Mouse (Mus musculus): ENCODE results near the gene Tcf7. TPM values are rescaled to one million over a fixed set of nuclear protein-coding genes. Genes with fewer than 3 reads are reported as not detected.

Gene Tcf7
- total and polyA plus RNA-seq, 3 experiments, result 0.73 to 3.1 (median 0.96) TPM

GRCm38 (mm10) chr11:52305266-52305665, 22.5 kb upstream of the Tcf7 start:
- Histone ChIP-seq H3K4me3 (no peak overlapping the region), H3K36me3 (ENCODE audit: control insufficient read depth, insufficient read depth, low read length) (no peaks in the 10 kb centered on the region), H3K27me3 (ENCODE audit: control insufficient read depth, insufficient read depth, low read length) (no peaks in the 10 kb centered on the region), H3K9ac (ENCODE audit: low read depth, low read length) (no peak overlapping the region), H3K27ac (no peak overlapping the region), H3K4me1 (ENCODE audit: control insufficient read depth, insufficient read depth, low read length) (no peaks in the 10 kb centered on the region), H3K79me2 (replicated peaks; ENCODE audit: control insufficient read depth, insufficient read depth, low read length) (no peaks in the 10 kb centered on the region)
- DNase-seq, result no peak
- intact Hi-C loops (cut with DNase I), result no loop called here
- WGBS, result 37% methylated on average over 4 of the region's 4 CpGs
- TF ChIP-seq EP300 (IDR thresholded peaks at IDR 0.05; ENCODE audit: insufficient read depth, low read depth, low read length) (no peak), CTCF (IDR thresholded peaks at IDR 0.05) (no peak), POLR2A (IDR thresholded peaks at IDR 0.05; ENCODE audit: insufficient read depth, low read depth, low read length) (no peak)

DNA sequence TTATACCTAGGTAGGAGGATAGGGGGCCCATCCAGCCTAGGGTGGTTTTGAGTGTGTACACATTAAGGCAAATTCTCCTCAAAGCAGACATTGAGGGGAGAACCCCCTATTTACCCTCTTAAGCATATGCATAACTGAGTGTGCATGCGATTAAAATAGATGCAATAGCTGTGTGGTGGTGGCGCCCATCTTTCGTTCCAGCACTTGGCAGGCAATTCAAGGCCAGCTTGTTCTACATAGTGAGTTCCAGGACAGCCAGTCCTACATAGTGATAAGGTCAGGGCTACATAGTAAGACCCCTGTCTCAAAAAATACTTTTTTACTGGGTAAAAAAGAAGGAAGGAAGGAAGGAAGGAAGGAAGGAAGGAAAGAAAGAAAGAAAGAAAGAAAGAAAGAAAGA, 19.9 kb upstream of the Tcf7 start:
- Histone ChIP-seq H3K9ac (ENCODE audit: low read depth, low read length) (no peak overlapping the region), H3K79me2 (replicated peaks; ENCODE audit: control insufficient read depth, insufficient read depth, low read length) (no peaks in the 10 kb centered on the region), H3K36me3 (ENCODE audit: control insufficient read depth, insufficient read depth, low read length) (no peaks in the 10 kb centered on the region), H3K4me1 (ENCODE audit: control insufficient read depth, insufficient read depth, low read length) (no peaks in the 10 kb centered on the region), H3K27me3 (ENCODE audit: control insufficient read depth, insufficient read depth, low read length) (no peaks in the 10 kb centered on the region), H3K27ac (no peak overlapping the region), H3K4me3 (no peak overlapping the region)
- no peak for DNase-seq
- intact Hi-C loops (cut with DNase I), result no loop called here
- WGBS, result 64% methylated on average over 3 of the region's 3 CpGs
- no peak for TF ChIP-seq POLR2A (IDR thresholded peaks at IDR 0.05; ENCODE audit: insufficient read depth, low read depth, low read length)
- TF ChIP-seq EP300 (IDR thresholded peaks at IDR 0.05; ENCODE audit: insufficient read depth, low read depth, low read length), result no peak
- TF ChIP-seq CTCF (IDR thresholded peaks at IDR 0.05), result no peak

- H3K27ac ChIP-seq, result no peak overlapping the region
- no peak for TF ChIP-seq EP300 (IDR thresholded peaks at IDR 0.05; ENCODE audit: insufficient read depth, low read depth, low read length)
- TF ChIP-seq POLR2A (IDR thresholded peaks at IDR 0.05; ENCODE audit: insufficient read depth, low read depth, low read length), result no peak
- TF ChIP-seq CTCF (IDR thresholded peaks at IDR 0.05), result no peak
- H3K4me3 ChIP-seq, result no peak overlapping the region
- H3K36me3 ChIP-seq (ENCODE audit: control insufficient read depth, insufficient read depth, low read length), result no peaks in the 10 kb centered on the region
- 60% methylated on average over 7 of the region's 7 CpGs for WGBS
- H3K27me3 ChIP-seq (ENCODE audit: control insufficient read depth, insufficient read depth, low read length), result no peaks in the 10 kb centered on the region
- intact Hi-C loops (cut with DNase I), result loop anchor here (5.0 kb wide), 1 partner anchor 43 kb away; no protein-coding TSS in a partner anchor
- DNase-seq, result no peak
- no peaks in the 10 kb centered on the region for H3K4me1 ChIP-seq (ENCODE audit: control insufficient read depth, insufficient read depth, low read length)
- H3K79me2 ChIP-seq (replicated peaks; ENCODE audit: control insufficient read depth, insufficient read depth, low read length), result no peaks in the 10 kb centered on the region
- no peak overlapping the region for H3K9ac ChIP-seq (ENCODE audit: low read depth, low read length)
Measured at GRCm38 (mm10) chr11:52299687-52300086, 16.9 kb upstream of the Tcf7 start.

DNA sequence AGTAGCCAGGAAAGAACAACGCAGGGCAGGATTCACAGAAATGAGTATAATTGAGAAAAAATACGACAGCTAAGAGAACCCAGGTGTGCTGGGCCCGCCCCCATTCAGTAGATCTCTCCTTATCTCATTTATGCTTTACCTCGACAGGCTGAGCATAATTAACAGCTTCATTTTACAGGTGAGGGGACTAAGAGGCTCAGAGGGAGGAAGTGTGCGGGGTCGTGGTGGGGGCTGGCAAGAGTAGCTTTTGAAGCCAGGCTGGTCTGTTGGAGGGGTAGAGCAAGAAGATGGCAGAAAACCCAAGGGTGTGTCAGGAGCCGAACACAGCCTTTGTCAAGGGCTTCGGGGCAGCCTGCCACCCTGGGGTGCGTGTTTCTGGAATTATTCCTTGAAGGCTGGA, 16.1 kb upstream of the Tcf7 start:
- H3K9ac ChIP-seq (ENCODE audit: low read depth, low read length), result no peak overlapping the region
- intact Hi-C loops (cut with DNase I), result loop anchor here (5.0 kb wide), 1 partner anchor 43 kb away; no protein-coding TSS in a partner anchor
- H3K4me3 ChIP-seq, result no peak overlapping the region
- no peak for DNase-seq
- H3K36me3 ChIP-seq (ENCODE audit: control insufficient read depth, insufficient read depth, low read length), result no peaks in the 10 kb centered on the region
- 79% methylated on average over 9 of the region's 9 CpGs for WGBS
- H3K27me3 ChIP-seq (ENCODE audit: control insufficient read depth, insufficient read depth, low read length), result no peaks in the 10 kb centered on the region
- H3K4me1 ChIP-seq (ENCODE audit: control insufficient read depth, insufficient read depth, low read length), result no peaks in the 10 kb centered on the region
- no peak overlapping the region for H3K27ac ChIP-seq
- no peaks in the 10 kb centered on the region for H3K79me2 ChIP-seq (replicated peaks; ENCODE audit: control insufficient read depth, insufficient read depth, low read length)
- TF ChIP-seq EP300 (IDR thresholded peaks at IDR 0.05; ENCODE audit: insufficient read depth, low read depth, low read length), result no peak
- no peak for TF ChIP-seq CTCF (IDR thresholded peaks at IDR 0.05)
- no peak for TF ChIP-seq POLR2A (IDR thresholded peaks at IDR 0.05; ENCODE audit: insufficient read depth, low read depth, low read length)

DNA sequence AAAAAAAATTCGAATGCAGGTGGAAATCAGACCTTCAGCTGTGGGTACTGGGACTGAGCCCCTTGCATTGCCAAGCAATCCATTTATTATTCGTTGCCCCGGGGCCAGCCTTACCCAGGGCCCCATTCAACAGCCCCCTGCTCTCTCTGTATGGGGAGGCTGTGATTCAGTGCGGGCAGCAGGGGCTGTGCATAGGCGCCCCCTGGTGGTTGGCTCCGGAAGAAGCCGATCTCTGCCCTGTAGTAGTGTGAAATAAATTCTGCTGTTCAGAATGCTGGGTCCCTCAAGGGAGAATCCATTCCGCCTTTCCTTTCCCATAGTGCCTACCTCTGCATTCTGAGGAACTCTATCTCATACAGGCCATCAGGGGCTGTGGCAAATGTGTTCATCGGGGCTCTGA, 14.5 kb upstream of the Tcf7 start:
- TF ChIP-seq CTCF (IDR thresholded peaks at IDR 0.05), result peak; percentile 99; the same call in 1 of the 2 replicates
- no peak for TF ChIP-seq POLR2A (IDR thresholded peaks at IDR 0.05; ENCODE audit: insufficient read depth, low read depth, low read length)
- intact Hi-C loops (cut with DNase I), result loop anchor here (1.0 to 5.0 kb wide), 3 partner anchors 35 to 45 kb away; no protein-coding TSS in a partner anchor
- Histone ChIP-seq H3K79me2 (replicated peaks; ENCODE audit: control insufficient read depth, insufficient read depth, low read length) (no peaks in the 10 kb centered on the region), H3K4me3 (no peak overlapping the region), H3K27me3 (ENCODE audit: control insufficient read depth, insufficient read depth, low read length) (no peaks in the 10 kb centered on the region), H3K4me1 (ENCODE audit: control insufficient read depth, insufficient read depth, low read length) (no peaks in the 10 kb centered on the region), H3K36me3 (ENCODE audit: control insufficient read depth, insufficient read depth, low read length) (no peaks in the 10 kb centered on the region), H3K27ac (no peak overlapping the region), H3K9ac (ENCODE audit: low read depth, low read length) (no peak overlapping the region)
- peak; percentile 73 to 85 for DNase-seq
- WGBS, result 13% methylated on average over 9 of the region's 9 CpGs

- H3K27me3 ChIP-seq (ENCODE audit: control insufficient read depth, insufficient read depth, low read length), result no peaks in the 10 kb centered on the region
- H3K4me1 ChIP-seq (ENCODE audit: control insufficient read depth, insufficient read depth, low read length), result no peaks in the 10 kb centered on the region
- H3K36me3 ChIP-seq (ENCODE audit: control insufficient read depth, insufficient read depth, low read length), result no peaks in the 10 kb centered on the region
- TF ChIP-seq CTCF (IDR thresholded peaks at IDR 0.05) (no peak), EP300 (IDR thresholded peaks at IDR 0.05; ENCODE audit: insufficient read depth, low read depth, low read length) (no peak), POLR2A (IDR thresholded peaks at IDR 0.05; ENCODE audit: insufficient read depth, low read depth, low read length) (no peak)
- WGBS, result 67% methylated on average over 9 of the region's 9 CpGs
- H3K4me3 ChIP-seq, result no peak overlapping the region
- DNase-seq, result no peak
- H3K79me2 ChIP-seq (replicated peaks; ENCODE audit: control insufficient read depth, insufficient read depth, low read length), result no peaks in the 10 kb centered on the region
- intact Hi-C loops (cut with DNase I), result no loop called here
- H3K9ac ChIP-seq (ENCODE audit: low read depth, low read length), result no peak overlapping the region
- H3K27ac ChIP-seq, result no peak overlapping the region
Measured at GRCm38 (mm10) chr11:52294103-52294502, 11.3 kb upstream of the Tcf7 start.

Data from heart, adult 2 months (tissue).